Mouse (Mus musculus) spleen, adult 2 months (tissue): ENCODE measurements at regions not wholly inside any gene's neighbourhood (a gene's known extent, or its start where the extent isn't known, plus 50 kb on each side); places are given as distances from the start of the nearest gene placed in this dataset.

Source experiments
- DNase-seq, 2 experiments: peaks; one replicate each; pipeline versions ENCODE4 v3.0.0 to v3.0.0-alpha.2; 2012 to 2021; ENCODE audit warnings: low spot score in 2 of 2, low read depth in 1 of 2
- H3K27ac ChIP-seq: fragments of 200-500 bp; 2 replicates; pipeline ENCODE4 v1.5.1; 2012; ENCODE audit warnings: low read length, inconsistent platforms; ENCODE audit not compliant: insufficient read depth
- H3K27me3 ChIP-seq: fragments of 200-500 bp; 2 replicates; pipeline ENCODE4 v1.6.1; 2012; ENCODE audit warnings: mild to moderate bottlenecking, moderate library complexity, low read length, inconsistent platforms; ENCODE audit not compliant: control insufficient read depth, insufficient read depth
- H3K36me3 ChIP-seq: fragments of 200-500 bp; 2 replicates; pipeline ENCODE4 v1.6.1; 2012; ENCODE audit warnings: mild to moderate bottlenecking, low read length, inconsistent platforms; ENCODE audit not compliant: control insufficient read depth, insufficient read depth
- H3K4me1 ChIP-seq: fragments of 200-500 bp; 2 replicates; pipeline ENCODE4 v1.6.1; 2011; ENCODE audit warnings: inconsistent platforms; ENCODE audit not compliant: control insufficient read depth, insufficient read depth, insufficient read length
- H3K4me3 ChIP-seq: fragments of 200-500 bp; 2 replicates; pipeline ENCODE4 v1.5.1; 2011; ENCODE audit warnings: mild to moderate bottlenecking, inconsistent platforms; ENCODE audit not compliant: insufficient read depth, insufficient read length; ENCODE audit errors: extremely low read depth
- CTCF ChIP-seq: fragments of 200-500 bp; IDR thresholded peaks from 2 replicates; pipeline ENCODE4 v1.5.1; 2011; ENCODE audit warnings: mild to moderate bottlenecking, inconsistent platforms; ENCODE audit not compliant: insufficient read depth, insufficient read length, insufficient replicate concordance; ENCODE audit errors: extremely low read depth
- POLR2A ChIP-seq: fragments of 200-500 bp; IDR thresholded peaks from 2 replicates; pipeline ENCODE4 v1.6.1; 2011; ENCODE audit warnings: low read depth, low read length, inconsistent platforms
- WGBS: fragments of 180-500 bp; shearing (Covaris S2); methylation state at CpG from one replicate; pipeline ENCODE4 v1.1.7; 2018; 5-methylcytosine and 5-hydroxymethylcytosine counted together

DNA sequence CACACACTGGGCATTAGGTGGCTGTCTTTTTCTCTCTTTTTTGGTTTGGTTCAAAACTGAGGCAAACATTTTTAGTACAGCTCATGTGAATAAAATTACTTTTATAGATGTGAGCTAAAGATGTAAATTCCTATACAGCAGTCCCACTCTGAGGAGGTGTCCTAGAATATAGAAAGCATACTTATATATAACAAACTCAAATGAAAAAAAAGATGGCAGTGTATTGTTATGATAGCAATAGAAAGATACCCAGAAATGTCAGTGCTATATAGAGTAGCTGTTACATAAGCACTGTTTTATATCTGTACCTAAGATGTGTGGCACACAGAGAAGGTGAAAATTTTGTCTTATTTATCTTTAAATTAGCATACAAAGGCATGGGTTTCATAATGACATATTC is 156.1 kb downstream of the Mis18a start:
- H3K27ac ChIP-seq = no peak overlapping the region
- no peak overlapping the region for H3K4me3 ChIP-seq
- H3K27me3 ChIP-seq = no peaks in the 10 kb centered on the region
- DNase-seq = no peak
- no peaks in the 10 kb centered on the region for H3K36me3 ChIP-seq
- H3K4me1 ChIP-seq = no peaks in the 10 kb centered on the region
- TF ChIP-seq CTCF (no peak), POLR2A (no peak)

- Histone ChIP-seq H3K27ac (no peak overlapping the region), H3K36me3 (no peaks in the 10 kb centered on the region), H3K4me1 (no peaks in the 10 kb centered on the region), H3K27me3 (no peaks in the 10 kb centered on the region), H3K4me3 (no peak overlapping the region)
- no peak for DNase-seq
- WGBS = 80% methylated on average over 1 of the region's 1 CpGs
- no peak for TF ChIP-seq POLR2A
- no peak for TF ChIP-seq CTCF
Observed at GRCm38 (mm10) chr16:90569826-90570225, 157.4 kb downstream of the Mis18a start.

GRCm38 (mm10) chr16:90565182-90565581 is 162.0 kb downstream of the Mis18a start:
- WGBS = 56% methylated on average over 2 of the region's 2 CpGs
- no peaks in the 10 kb centered on the region for H3K36me3 ChIP-seq
- H3K27ac ChIP-seq = no peak overlapping the region
- H3K4me1 ChIP-seq = no peaks in the 10 kb centered on the region
- no peak overlapping the region for H3K4me3 ChIP-seq
- DNase-seq = no peak
- H3K27me3 ChIP-seq = no peaks in the 10 kb centered on the region
- TF ChIP-seq POLR2A (no peak), CTCF (no peak)

DNA sequence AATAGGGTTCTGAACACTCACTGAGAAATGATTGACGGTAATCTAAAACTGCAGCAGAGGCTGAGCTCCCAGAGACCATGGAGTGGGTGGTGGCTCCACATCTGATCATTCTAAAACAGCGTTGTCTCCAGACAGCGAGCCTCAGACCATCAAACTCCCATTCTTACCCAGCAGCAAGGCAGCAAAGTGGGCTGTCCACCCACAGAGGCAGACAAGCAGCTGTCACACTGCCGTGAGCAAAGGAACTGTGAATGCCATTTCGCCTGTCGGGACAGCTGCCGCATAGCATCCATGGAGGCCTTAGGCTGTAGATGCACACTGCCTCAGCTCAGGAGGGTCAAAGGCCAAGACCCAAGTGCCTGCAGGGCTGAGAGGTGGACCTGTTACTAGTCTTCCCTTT is 167.3 kb downstream of the Hunk start:
- H3K4me1 ChIP-seq = no peaks in the 10 kb centered on the region
- H3K4me3 ChIP-seq = no peak overlapping the region
- TF ChIP-seq POLR2A = no peak
- TF ChIP-seq CTCF = no peak
- no peak overlapping the region for H3K27ac ChIP-seq
- H3K27me3 ChIP-seq = no peaks in the 10 kb centered on the region
- DNase-seq = no peak
- H3K36me3 ChIP-seq = no peaks in the 10 kb centered on the region
- WGBS = 94% methylated on average over 7 of the region's 7 CpGs

DNA sequence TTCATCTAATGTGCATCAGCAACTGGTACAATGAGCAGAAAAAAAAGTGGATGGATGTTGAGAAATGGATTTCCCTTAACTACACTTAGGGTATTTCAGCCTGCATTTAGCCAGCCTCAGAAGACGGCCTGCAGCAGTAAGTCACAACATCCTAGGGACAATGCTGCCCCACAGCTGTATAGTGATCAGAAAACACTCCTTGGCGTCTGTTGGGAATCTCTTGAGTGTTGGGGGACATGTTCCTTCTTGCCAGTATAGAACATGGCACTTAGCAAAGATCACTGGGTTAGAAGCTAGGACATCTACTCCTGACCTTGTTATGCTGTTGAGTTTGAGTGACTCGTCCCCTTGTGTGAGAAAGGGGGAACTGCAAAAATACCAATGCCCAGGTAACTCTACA is 165.2 kb downstream of the Hunk start:
- Histone ChIP-seq H3K27ac (no peak overlapping the region), H3K4me1 (no peaks in the 10 kb centered on the region), H3K4me3 (no peak overlapping the region), H3K27me3 (no peaks in the 10 kb centered on the region), H3K36me3 (no peaks in the 10 kb centered on the region)
- DNase-seq = no peak
- TF ChIP-seq CTCF (no peak), POLR2A (no peak)
- WGBS = 79% methylated on average over 3 of the region's 3 CpGs

DNA sequence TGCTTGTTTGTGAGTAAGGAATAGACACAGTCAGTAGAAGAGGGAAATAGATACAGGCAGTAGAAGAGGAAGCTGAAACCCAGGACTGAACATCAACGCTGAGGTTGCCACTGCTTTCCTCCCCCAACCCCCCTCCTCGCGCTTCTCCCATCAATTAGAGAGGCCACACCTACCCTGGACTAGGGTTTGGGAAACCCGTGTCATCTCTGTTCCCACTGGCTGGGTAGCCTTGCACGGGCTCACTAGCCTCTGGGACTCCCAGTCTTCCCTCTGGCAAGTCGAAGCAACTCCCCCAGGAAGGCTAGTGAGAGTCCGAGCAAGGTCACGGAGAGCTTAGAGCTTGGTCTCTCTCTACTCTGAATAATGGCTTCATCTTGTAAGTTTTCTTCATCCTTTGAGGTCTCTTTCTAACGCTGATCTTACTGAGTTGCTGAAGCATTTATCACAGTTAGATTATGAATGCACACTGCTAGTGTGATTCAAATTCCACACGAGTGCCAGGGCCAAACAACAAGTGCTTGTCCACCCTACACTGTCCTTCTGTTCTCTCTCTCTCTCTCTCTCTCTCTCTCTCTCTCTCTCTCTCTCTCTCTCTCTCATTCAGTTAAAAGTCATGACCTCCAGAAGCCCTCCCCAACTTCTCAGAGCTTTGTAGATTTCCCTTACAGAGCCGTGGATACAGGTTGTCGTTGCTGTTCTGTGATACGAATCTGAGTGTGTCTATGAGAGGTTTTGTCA is 164.4 kb downstream of the Hunk start:
- Histone ChIP-seq H3K36me3 (no peaks in the 10 kb centered on the region), H3K4me1 (no peaks in the 10 kb centered on the region), H3K4me3 (no peak overlapping the region), H3K27ac (no peak overlapping the region), H3K27me3 (no peaks in the 10 kb centered on the region)
- DNase-seq = no peak
- no peak for TF ChIP-seq POLR2A
- no peak for TF ChIP-seq CTCF
- 65% methylated on average over 13 of the region's 13 CpGs for WGBS
